Comparison of ENCODE assay signal across 10 mouse cellular contexts in genomic region chr15:24596242-24596641, GRCm38 (mm10).
DNase-seq lines count a peak whose midpoint lies in the region; ATAC-seq and TF ChIP-seq lines count a peak whose summit lies in the region.
"Had no signal": no experiment of that assay in that cellular context is flagged by ENCODE, and none has a peak within 500 bp of the region (broad histone marks: within the 10 kb centered on the region; RNA-seq: fewer than 3 reads in every experiment).

No protein-coding gene starts in this region.

- H3K36me3 ChIP-seq in spleen, adult 2 months (ENCODE audit: control insufficient read depth, insufficient read depth, low read length), result no peaks in the 10 kb centered on the region
- no peaks in the 10 kb centered on the region for H3K36me3 ChIP-seq in forebrain, embryonic 14.5 days (ENCODE audit: control insufficient read depth, insufficient read depth, low read length)
- no peaks in the 10 kb centered on the region for H3K36me3 ChIP-seq in small intestine, adult 2 months (ENCODE audit: control insufficient read depth, insufficient read depth, low read length)
- H3K36me3 ChIP-seq: heart, embryonic 13.5 days; neural tube, embryonic 12.5 days had no signal

- peak; percentile 8; the same call in 1 of the 2 replicates for TF ChIP-seq CTCF in spleen, adult 2 months (IDR thresholded peaks at IDR 0.05; ENCODE audit: extremely low read depth, insufficient read depth, insufficient read length, insufficient replicate concordance)
- TF ChIP-seq CTCF in small intestine, adult 2 months (IDR thresholded peaks at IDR 0.05; ENCODE audit: extremely low read depth, insufficient read length, insufficient replicate concordance, low read depth, low read length), result peak; percentile 19; the same call in 1 of the 2 replicates

- H3K4me3 ChIP-seq in spleen, adult 2 months (ENCODE audit: extremely low read depth, insufficient read depth, insufficient read length), result no peak overlapping the region
- H3K4me3 ChIP-seq in forebrain, embryonic 14.5 days (ENCODE audit: low read depth, low read length), result no peak overlapping the region
- no peak overlapping the region for H3K4me3 ChIP-seq in small intestine, adult 2 months (ENCODE audit: low read depth, low read length)
- H3K4me3 ChIP-seq: heart, embryonic 13.5 days; neural tube, embryonic 12.5 days had no signal

- H3K27ac ChIP-seq in spleen, adult 2 months (ENCODE audit: insufficient read depth, low read length), result no peak overlapping the region
- no peak overlapping the region for H3K27ac ChIP-seq in forebrain, embryonic 14.5 days (ENCODE audit: low read depth, low read length)
- H3K27ac ChIP-seq in small intestine, adult 2 months (ENCODE audit: insufficient read depth, low read depth, low read length), result no peak overlapping the region
- H3K27ac ChIP-seq: heart, embryonic 13.5 days; neural tube, embryonic 12.5 days had no signal

- no peaks in the 10 kb centered on the region for H3K27me3 ChIP-seq in spleen, adult 2 months (ENCODE audit: control insufficient read depth, insufficient read depth, low read length)
- H3K27me3 ChIP-seq in forebrain, embryonic 14.5 days (replicated peaks; ENCODE audit: control insufficient read depth, insufficient read depth, low read length), result no peaks in the 10 kb centered on the region
- H3K27me3 ChIP-seq in small intestine, adult 2 months (ENCODE audit: control insufficient read depth, insufficient read depth, low read length), result no peaks in the 10 kb centered on the region
- H3K27me3 ChIP-seq: heart, embryonic 13.5 days; neural tube, embryonic 12.5 days had no signal

- DNase-seq in CD4-positive, CD25-positive, alpha-beta regulatory T cell, adult 2 months (ENCODE audit: low read depth, low spot score), result peak; percentile 28
- no peak for DNase-seq in spleen, adult 2 months (ENCODE audit: low read depth in 1 of 2, low spot score in 2 of 2)
- DNase-seq in spleen, postnatal 36 days (ENCODE audit: low spot score in 2 of 2), result no peak
- DNase-seq in forebrain, embryonic 14.5 days (ENCODE audit: low spot score), result peak; percentile 81
- DNase-seq in layer of hippocampus, adult 11-12 months (ENCODE audit: low spot score), result peak; percentile 54
- DNase-seq in lung, postnatal 4 days, result peak; percentile 28 to 33

- H3K9ac ChIP-seq in forebrain, embryonic 14.5 days (ENCODE audit: low read length), result no peak overlapping the region
- H3K9ac ChIP-seq: heart, embryonic 13.5 days; neural tube, embryonic 12.5 days had no signal

- TF ChIP-seq POLR2A in spleen, adult 2 months (IDR thresholded peaks at IDR 0.05; ENCODE audit: low read depth, low read length), result no peak
- TF ChIP-seq POLR2A in small intestine, adult 2 months (IDR thresholded peaks at IDR 0.05; ENCODE audit: low read depth, low read length), result no peak

- WGBS in spleen, adult 2 months, result 30% methylated on average over 4 of the region's 4 CpGs
- WGBS in forebrain, embryonic 14.5 days, result 42% methylated on average over 4 of the region's 4 CpGs
- WGBS in small intestine, adult 2 months, result 32% methylated on average over 4 of the region's 4 CpGs

- no peak for ATAC-seq in CD4-positive, CD25-positive, alpha-beta regulatory T cell, adult 4 months
- peak; percentile 83 for ATAC-seq in forebrain, embryonic 14.5 days

- no peaks in the 10 kb centered on the region for H3K9me3 ChIP-seq in forebrain, embryonic 14.5 days (replicated peaks; ENCODE audit: control insufficient read depth, low read length)
- H3K9me3 ChIP-seq: heart, embryonic 13.5 days; neural tube, embryonic 12.5 days had no signal

- no peaks in the 10 kb centered on the region for H3K4me1 ChIP-seq in spleen, adult 2 months (ENCODE audit: control insufficient read depth, insufficient read depth, insufficient read length)
- H3K4me1 ChIP-seq in forebrain, embryonic 14.5 days (ENCODE audit: control insufficient read depth, insufficient read depth, low read length), result no peaks in the 10 kb centered on the region
- H3K4me1 ChIP-seq in small intestine, adult 2 months (ENCODE audit: control insufficient read depth, insufficient read depth, insufficient read length, low read length), result no peaks in the 10 kb centered on the region
- H3K4me1 ChIP-seq: heart, embryonic 13.5 days; neural tube, embryonic 12.5 days had no signal

- H3K4me2 ChIP-seq in forebrain, embryonic 14.5 days (ENCODE audit: low read length), result no peak overlapping the region
- H3K4me2 ChIP-seq: heart, embryonic 13.5 days; neural tube, embryonic 12.5 days had no signal

Comparison
In these comparisons a context has a peak if more than half of its experiments do, and no peak if none do; other contexts are left out.
1. DNase-seq: peak in CD4-positive, CD25-positive, alpha-beta regulatory T cell, adult 2 months (single experiment), forebrain, embryonic 14.5 days (single experiment), layer of hippocampus, adult 11-12 months (single experiment) and lung, postnatal 4 days (2 of 2); none in spleen, adult 2 months (0 of 2) and spleen, postnatal 36 days (0 of 2).